Mouse (Mus musculus): ENCODE results near the gene Plekhs1. TPM values are rescaled to one million over a fixed set of nuclear protein-coding genes. Genes with fewer than 3 reads are reported as not detected.
A peak's percentile ranks its signal among the peaks of the same experiment; 100 is the strongest.

Gene Plekhs1
- polyA plus RNA-seq, 1 experiment from 2014 or later = 1.0 TPM

- no peak overlapping the region for H3K27ac ChIP-seq (ENCODE audit: low read depth)
- no peak overlapping the region for H3K4me2 ChIP-seq
- TF ChIP-seq CTCF (IDR thresholded peaks at IDR 0.05; ENCODE audit: low read depth) = no peak
- DNase-seq (no peak), ATAC-seq (ENCODE audit: insufficient read depth) (no peak)
- 51% methylated on average over 6 of the region's 6 CpGs for WGBS
- H3K4me3 ChIP-seq (ENCODE audit: low read depth, low read length) = no peak overlapping the region
- peaks cover 20% of the 10 kb centered on the region for H3K36me3 ChIP-seq (ENCODE audit: insufficient read depth)
- H3K9me3 ChIP-seq (ENCODE audit: low read depth, low read length) = no peaks in the 10 kb centered on the region
- H3K27me3 ChIP-seq (ENCODE audit: insufficient read depth, low read length) = no peaks in the 10 kb centered on the region
- no peak overlapping the region for H3K9ac ChIP-seq
- H3K4me1 ChIP-seq (ENCODE audit: insufficient read depth) = no peaks in the 10 kb centered on the region
Measured at GRCm38 (mm10) chr19:56439072-56439434, 22.4 kb upstream of the Plekhs1 start.

GRCm38 (mm10) chr19:56443445-56443844 is 18.0 kb upstream of the Plekhs1 start:
- Histone ChIP-seq H3K9me3 (ENCODE audit: low read depth, low read length) (no peaks in the 10 kb centered on the region), H3K27ac (ENCODE audit: low read depth) (no peak overlapping the region), H3K4me1 (ENCODE audit: insufficient read depth) (0 out of 2 replicates have a peak, but pooled peaks cover 4% of the 10 kb centered on the region), H3K4me3 (ENCODE audit: low read depth, low read length) (no peak overlapping the region), H3K9ac (no peak overlapping the region), H3K4me2 (no peak overlapping the region), H3K36me3 (ENCODE audit: insufficient read depth) (no peaks in the 10 kb centered on the region; the same call in 1 of the 2 replicates), H3K27me3 (ENCODE audit: insufficient read depth, low read length) (no peaks in the 10 kb centered on the region)
- DNase-seq = no peak
- WGBS = 69% methylated on average over 14 of the region's 14 CpGs
- no peak for ATAC-seq (ENCODE audit: insufficient read depth)
- no peak for TF ChIP-seq CTCF (IDR thresholded peaks at IDR 0.05; ENCODE audit: low read depth)

GRCm38 (mm10) chr19:56448784-56449183 is 12.7 kb upstream of the Plekhs1 start:
- 0 out of 2 replicates have a peak, but pooled peaks have one; percentile 10 for TF ChIP-seq CTCF (IDR thresholded peaks at IDR 0.05; ENCODE audit: low read depth)

GRCm38 (mm10) chr19:56449537-56449936 is 11.9 kb upstream of the Plekhs1 start:
- ATAC-seq (ENCODE audit: insufficient read depth) (no peak), DNase-seq (no peak)
- Histone ChIP-seq H3K4me3 (ENCODE audit: low read depth, low read length) (no peak overlapping the region), H3K9me3 (ENCODE audit: low read depth, low read length) (no peaks in the 10 kb centered on the region), H3K4me2 (no peak overlapping the region), H3K4me1 (ENCODE audit: insufficient read depth) (0 out of 2 replicates have a peak, but pooled peaks cover under 1% of the 10 kb centered on the region), H3K9ac (no peak overlapping the region), H3K36me3 (ENCODE audit: insufficient read depth) (no peaks in the 10 kb centered on the region), H3K27me3 (ENCODE audit: insufficient read depth, low read length) (no peaks in the 10 kb centered on the region), H3K27ac (ENCODE audit: low read depth) (no peak overlapping the region)
- WGBS = 86% methylated on average over 8 of the region's 8 CpGs
- no peak for TF ChIP-seq CTCF (IDR thresholded peaks at IDR 0.05; ENCODE audit: low read depth)

More at GRCm38 (mm10) chr19:56448784-56449183, 12.7 kb upstream of the Plekhs1 start:
- no peak for ATAC-seq (ENCODE audit: insufficient read depth)
- Histone ChIP-seq H3K9me3 (ENCODE audit: low read depth, low read length) (no peaks in the 10 kb centered on the region), H3K27ac (ENCODE audit: low read depth) (no peak overlapping the region), H3K4me1 (ENCODE audit: insufficient read depth) (0 out of 2 replicates have a peak, but pooled peaks cover 4% of the 10 kb centered on the region), H3K4me3 (ENCODE audit: low read depth, low read length) (no peak overlapping the region), H3K36me3 (ENCODE audit: insufficient read depth) (no peaks in the 10 kb centered on the region), H3K9ac (no peak overlapping the region), H3K27me3 (ENCODE audit: insufficient read depth, low read length) (no peaks in the 10 kb centered on the region), H3K4me2 (no peak overlapping the region)
- no peak for DNase-seq
- WGBS = 95% methylated on average over 4 of the region's 4 CpGs

- no peak for ATAC-seq (ENCODE audit: insufficient read depth)
- no peaks in the 10 kb centered on the region for H3K4me1 ChIP-seq (ENCODE audit: insufficient read depth)
- WGBS = 68% methylated on average over 5 of the region's 5 CpGs
Measured at GRCm38 (mm10) chr19:56450892-56451291, 10.5 kb upstream of the Plekhs1 start.

GRCm38 (mm10) chr19:56451867-56452266 is 9.6 kb upstream of the Plekhs1 start:
- Histone ChIP-seq H3K36me3 (ENCODE audit: insufficient read depth) (no peaks in the 10 kb centered on the region), H3K4me2 (no peak overlapping the region), H3K4me1 (ENCODE audit: insufficient read depth) (no peaks in the 10 kb centered on the region), H3K27me3 (ENCODE audit: insufficient read depth, low read length) (no peaks in the 10 kb centered on the region), H3K27ac (ENCODE audit: low read depth) (no peak overlapping the region), H3K9me3 (ENCODE audit: low read depth, low read length) (no peaks in the 10 kb centered on the region), H3K4me3 (ENCODE audit: low read depth, low read length) (no peak overlapping the region), H3K9ac (no peak overlapping the region)
- TF ChIP-seq CTCF (IDR thresholded peaks at IDR 0.05; ENCODE audit: low read depth) = no peak
- WGBS = 84% methylated on average over 4 of the region's 4 CpGs
- DNase-seq (no peak), ATAC-seq (ENCODE audit: insufficient read depth) (no peak)

More at GRCm38 (mm10) chr19:56450892-56451291, 10.5 kb upstream of the Plekhs1 start:
- Histone ChIP-seq H3K9me3 (ENCODE audit: low read depth, low read length) (no peaks in the 10 kb centered on the region), H3K27ac (ENCODE audit: low read depth) (no peak overlapping the region), H3K9ac (no peak overlapping the region), H3K4me2 (no peak overlapping the region), H3K27me3 (ENCODE audit: insufficient read depth, low read length) (no peaks in the 10 kb centered on the region), H3K4me3 (ENCODE audit: low read depth, low read length) (no peak overlapping the region), H3K36me3 (ENCODE audit: insufficient read depth) (no peaks in the 10 kb centered on the region)
- DNase-seq = no peak
- no peak for TF ChIP-seq CTCF (IDR thresholded peaks at IDR 0.05; ENCODE audit: low read depth)

GRCm38 (mm10) chr19:56452421-56452820 is 9.0 kb upstream of the Plekhs1 start:
- 81% methylated on average over 2 of the region's 2 CpGs for WGBS
- no peak overlapping the region for H3K9ac ChIP-seq
- H3K27ac ChIP-seq (ENCODE audit: low read depth) = no peak overlapping the region
- H3K4me2 ChIP-seq = no peak overlapping the region
- ATAC-seq (ENCODE audit: insufficient read depth) (no peak), DNase-seq (no peak)
- TF ChIP-seq CTCF (IDR thresholded peaks at IDR 0.05; ENCODE audit: low read depth) = no peak
- no peaks in the 10 kb centered on the region for H3K36me3 ChIP-seq (ENCODE audit: insufficient read depth)
- H3K4me1 ChIP-seq (ENCODE audit: insufficient read depth) = no peaks in the 10 kb centered on the region
- no peaks in the 10 kb centered on the region for H3K9me3 ChIP-seq (ENCODE audit: low read depth, low read length)
- no peaks in the 10 kb centered on the region for H3K27me3 ChIP-seq (ENCODE audit: insufficient read depth, low read length)
- no peak overlapping the region for H3K4me3 ChIP-seq (ENCODE audit: low read depth, low read length)

GRCm38 (mm10) chr19:56454862-56455261 is 6.6 kb upstream of the Plekhs1 start:
- H3K9ac ChIP-seq = no peak overlapping the region
- no peaks in the 10 kb centered on the region for H3K27me3 ChIP-seq (ENCODE audit: insufficient read depth, low read length)
- no peak overlapping the region for H3K4me2 ChIP-seq
- no peak overlapping the region for H3K27ac ChIP-seq (ENCODE audit: low read depth)
- WGBS = 52% methylated on average over 4 of the region's 4 CpGs
- H3K9me3 ChIP-seq (ENCODE audit: low read depth, low read length) = no peaks in the 10 kb centered on the region
- TF ChIP-seq CTCF (IDR thresholded peaks at IDR 0.05; ENCODE audit: low read depth) = no peak
- no peak overlapping the region for H3K4me3 ChIP-seq (ENCODE audit: low read depth, low read length)
- no peaks in the 10 kb centered on the region for H3K4me1 ChIP-seq (ENCODE audit: insufficient read depth)
- no peaks in the 10 kb centered on the region for H3K36me3 ChIP-seq (ENCODE audit: insufficient read depth)
- no peak for ATAC-seq (ENCODE audit: insufficient read depth)
- no peak for DNase-seq
